In genomic region chr10:44508649-44509048, GRCm38 (mm10) we compare ENCODE assay signal across 19 mouse cellular contexts.
"Had no signal": no experiment of that assay in that cellular context is flagged by ENCODE, and none has a peak within 500 bp of the region (broad histone marks: within the 10 kb centered on the region; RNA-seq: fewer than 3 reads in every experiment).

No protein-coding gene starts in this region.

- H3K4me3 ChIP-seq: liver, embryonic 12.5 days; lung, embryonic 15.5 days; midbrain, embryonic 10.5 days; midbrain, embryonic 12.5 days; myocyte; neural tube, embryonic 13.5 days; neural tube, embryonic 15.5 days had no signal

- H3K4me2 ChIP-seq: liver, embryonic 12.5 days; lung, embryonic 15.5 days; midbrain, embryonic 12.5 days; neural tube, embryonic 13.5 days; neural tube, embryonic 15.5 days had no signal

- H3K27me3 ChIP-seq: lung, embryonic 15.5 days; midbrain, embryonic 12.5 days; neural tube, embryonic 13.5 days; neural tube, embryonic 15.5 days had no signal

- H3K4me1 ChIP-seq: midbrain, embryonic 12.5 days; neural tube, embryonic 13.5 days; neural tube, embryonic 15.5 days had no signal

- ATAC-seq: liver, embryonic 12.5 days; midbrain, embryonic 16.5 days had no signal

- DNase-seq: lung, adult 2 months; midbrain, embryonic 14.5 days; retina, postnatal 1 day; right cerebral cortex, adult 18-20 months; right cerebral cortex, postnatal 25 days; right cerebral cortex, postnatal 4 days; spleen, adult 18-20 months; thymus, adult 18-20 months; thymus, postnatal 14 days; thymus, postnatal 36 days had no signal

- H3K9ac ChIP-seq: liver, embryonic 12.5 days; liver, embryonic 14.5 days; lung, embryonic 15.5 days; midbrain, embryonic 12.5 days; neural tube, embryonic 13.5 days; neural tube, embryonic 15.5 days had no signal

- H3K36me3 ChIP-seq: liver, embryonic 12.5 days; lung, embryonic 15.5 days; midbrain, embryonic 10.5 days; midbrain, embryonic 12.5 days; neural tube, embryonic 13.5 days; neural tube, embryonic 15.5 days had no signal

- H3K27ac ChIP-seq: liver, embryonic 12.5 days; liver, embryonic 14.5 days; lung, embryonic 15.5 days; midbrain, embryonic 10.5 days; midbrain, embryonic 12.5 days; neural tube, embryonic 13.5 days; neural tube, embryonic 15.5 days had no signal

- H3K9me3 ChIP-seq: liver, embryonic 12.5 days; lung, embryonic 15.5 days; midbrain, embryonic 10.5 days; midbrain, embryonic 12.5 days; neural tube, embryonic 13.5 days; neural tube, embryonic 15.5 days had no signal
